Mouse (Mus musculus) lung, embryonic 15.5 days (tissue): ENCODE measurements around the gene Nrp2. TPM values are rescaled to one million over a fixed set of nuclear protein-coding genes. Genes with fewer than 3 reads are reported as not detected.

Source experiments
- ATAC-seq: fragments of 200-750 bp; cut with Nextera tagmentation; 2 replicates; pipeline ENCODE4 v1.8.0; 2017; ENCODE audit warnings: moderate number of reproducible peaks, borderline replicate concordance; ENCODE audit not compliant: low FRiP score, low TSS enrichment; ENCODE audit errors: extremely low read depth
- H3K27ac ChIP-seq: fragments of 300-500 bp; sonication (generic); 2 replicates; pipeline ENCODE4 v1.5.1; 2015; ENCODE audit warnings: moderate library complexity, mild to moderate bottlenecking, inconsistent platforms
- H3K27me3 ChIP-seq: fragments of 300-500 bp; sonication (generic); 2 replicates; pipeline ENCODE4 v1.6.1; 2015; ENCODE audit warnings: inconsistent platforms
- H3K36me3 ChIP-seq: fragments of 300-500 bp; sonication (generic); 2 replicates; pipeline ENCODE4 v1.6.1; 2015; ENCODE audit warnings: inconsistent platforms
- H3K4me1 ChIP-seq: fragments of 300-500 bp; sonication (generic); 2 replicates; pipeline ENCODE4 v1.6.1; 2015; ENCODE audit warnings: inconsistent platforms
- H3K4me2 ChIP-seq: fragments of 300-500 bp; sonication (generic); 2 replicates; pipeline ENCODE4 v1.6.1; 2015; ENCODE audit warnings: inconsistent platforms, mild to moderate bottlenecking, moderate library complexity
- H3K4me3 ChIP-seq: fragments of 300-500 bp; sonication (generic); 2 replicates; pipeline ENCODE4 v1.5.1; 2015; ENCODE audit warnings: mild to moderate bottlenecking, inconsistent platforms
- H3K9ac ChIP-seq: fragments of 300-500 bp; sonication (generic); 2 replicates; pipeline ENCODE4 v1.6.1; 2015; ENCODE audit warnings: inconsistent platforms
- H3K9me3 ChIP-seq: fragments of 300-500 bp; sonication (generic); 2 replicates; pipeline ENCODE4 v1.6.1; 2016; ENCODE audit warnings: inconsistent platforms
- WGBS: fragments of 180-500 bp; shearing (Covaris S2); methylation state at CpG from one replicate; pipeline ENCODE4 v1.1.7; 2015; 5-methylcytosine and 5-hydroxymethylcytosine counted together
- polyA plus RNA-seq: library from polyadenylated mRNA; unstranded; fragments of >200 nt; fragmentation: Nextera tagmentation; extraction: Ambion mirVana; gene quantifications from 2 replicates; pipeline ENCODE4 v1.2.1, GENCODE M21; 2015

The Nrp2 gene
- polyA plus RNA-seq, 1 experiment from 2014 or later = 12.4 TPM

DNA sequence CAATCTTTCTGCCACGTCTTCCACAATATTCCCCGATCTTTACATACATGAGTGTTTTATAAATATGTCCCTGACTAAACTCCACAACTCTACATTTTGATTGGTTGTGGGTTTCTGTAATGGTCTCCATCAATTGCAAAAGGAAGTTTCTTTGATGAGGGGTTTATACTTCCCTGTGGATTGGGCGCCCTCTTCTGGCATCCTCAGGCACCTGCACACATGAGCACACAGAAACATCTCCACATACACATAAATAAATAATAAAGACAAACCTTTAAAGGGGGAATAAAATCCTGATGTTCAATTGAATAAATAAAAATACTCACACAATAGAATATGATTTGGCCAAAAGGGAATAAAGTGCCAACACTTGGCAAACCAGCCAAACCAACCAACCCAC is 117.1 kb downstream of the Nrp2 start:
- Histone ChIP-seq H3K4me1 (peaks cover 41% of the 10 kb centered on the region), H3K9me3 (no peaks in the 10 kb centered on the region), H3K9ac (no peak overlapping the region), H3K4me3 (no peak overlapping the region), H3K27me3 (no peaks in the 10 kb centered on the region), H3K27ac (no peak overlapping the region), H3K4me2 (no peak overlapping the region), H3K36me3 (no peaks in the 10 kb centered on the region)
- 72% methylated on average over 3 of the region's 3 CpGs for WGBS
- no peak for ATAC-seq

DNA sequence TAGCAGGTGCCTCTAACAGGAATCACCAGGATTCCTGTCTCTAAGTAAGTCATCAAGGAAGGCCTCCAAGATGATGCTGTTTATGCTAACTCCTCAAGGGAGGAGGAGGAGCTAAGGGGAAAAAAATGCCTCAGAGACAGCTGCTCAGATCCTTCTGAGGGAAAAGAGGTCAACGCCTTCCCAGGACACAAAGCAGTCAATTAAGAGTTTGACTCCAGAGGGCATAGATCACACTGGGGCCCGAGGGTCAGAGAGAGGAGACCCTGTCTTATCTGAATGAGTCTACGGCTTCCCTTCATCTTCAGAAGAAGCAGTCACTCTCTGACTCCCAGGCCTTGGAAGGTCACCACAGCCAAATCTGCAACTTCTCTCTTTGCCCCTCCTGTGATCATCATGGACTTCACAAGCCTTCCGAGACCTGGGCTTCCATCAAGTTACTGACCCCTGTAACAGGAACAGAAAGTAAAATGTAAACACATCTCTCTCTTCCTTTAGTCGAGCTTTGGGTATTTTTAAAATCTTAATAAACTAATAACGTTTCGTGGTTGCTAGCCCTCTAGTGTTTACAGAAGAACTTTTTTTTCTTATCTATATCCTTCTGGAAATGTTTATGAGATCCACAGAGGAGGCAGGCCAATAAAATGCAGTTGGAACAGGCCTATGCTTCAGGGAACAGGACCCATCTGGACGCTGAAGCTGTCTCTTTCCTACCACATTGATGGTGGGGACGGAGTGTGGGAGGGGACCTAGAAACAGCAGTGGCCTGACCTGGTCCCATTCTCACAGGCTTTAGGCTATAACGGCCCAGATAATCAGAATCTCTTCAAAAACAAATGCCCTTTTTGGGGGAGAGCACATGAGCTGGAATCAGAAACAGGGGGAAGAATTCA is 118.7 kb downstream of the Nrp2 start:
- ATAC-seq = peak; percentile 95
- H3K27ac ChIP-seq = peak overlapping the region; percentile 90
- H3K4me3 ChIP-seq = no peak overlapping the region
- no peak overlapping the region for H3K9ac ChIP-seq
- no peaks in the 10 kb centered on the region for H3K36me3 ChIP-seq
- 23% methylated on average over 10 of the region's 10 CpGs for WGBS
- H3K9me3 ChIP-seq = no peaks in the 10 kb centered on the region
- H3K27me3 ChIP-seq = no peaks in the 10 kb centered on the region
- H3K4me2 ChIP-seq = no peak overlapping the region; the same call in 1 of the 2 replicates
- peaks cover 41% of the 10 kb centered on the region for H3K4me1 ChIP-seq

GRCm38 (mm10) chr1:62823549-62824195 is 120.6 kb downstream of the Nrp2 start:
- Histone ChIP-seq H3K4me3 (no peak overlapping the region), H3K9ac (no peak overlapping the region), H3K36me3 (no peaks in the 10 kb centered on the region), H3K9me3 (no peaks in the 10 kb centered on the region), H3K4me2 (no peak overlapping the region), H3K27ac (peak overlapping the region; percentile 90), H3K4me1 (peaks cover 40% of the 10 kb centered on the region), H3K27me3 (no peaks in the 10 kb centered on the region)
- no peak for ATAC-seq
- WGBS = 57% methylated on average over 6 of the region's 6 CpGs

GRCm38 (mm10) chr1:62825822-62826765 is 123.0 kb downstream of the Nrp2 start:
- no peak overlapping the region for H3K4me3 ChIP-seq
- no peaks in the 10 kb centered on the region for H3K9me3 ChIP-seq
- H3K27me3 ChIP-seq = no peaks in the 10 kb centered on the region
- H3K4me2 ChIP-seq = no peak overlapping the region
- peaks cover 47% of the 10 kb centered on the region for H3K4me1 ChIP-seq
- H3K9ac ChIP-seq = no peak overlapping the region
- no peak overlapping the region for H3K27ac ChIP-seq
- no peaks in the 10 kb centered on the region for H3K36me3 ChIP-seq
- no peak for ATAC-seq
- WGBS = 70% methylated on average over 17 of the region's 17 CpGs

- Histone ChIP-seq H3K36me3 (no peaks in the 10 kb centered on the region), H3K9me3 (no peaks in the 10 kb centered on the region), H3K27ac (no peak overlapping the region), H3K4me1 (peaks cover 38% of the 10 kb centered on the region), H3K27me3 (no peaks in the 10 kb centered on the region), H3K4me2 (no peak overlapping the region), H3K4me3 (no peak overlapping the region), H3K9ac (no peak overlapping the region)
- ATAC-seq = no peak
- 36% methylated on average over 10 of the region's 10 CpGs for WGBS
These were observed 124.2 kb downstream of the Nrp2 start for GRCm38 (mm10) chr1:62827316-62827715.

- Histone ChIP-seq H3K27me3 (no peaks in the 10 kb centered on the region), H3K27ac (no peak overlapping the region), H3K4me3 (no peak overlapping the region), H3K36me3 (no peaks in the 10 kb centered on the region), H3K9ac (no peak overlapping the region), H3K4me2 (no peak overlapping the region), H3K4me1 (peaks cover 29% of the 10 kb centered on the region), H3K9me3 (no peaks in the 10 kb centered on the region)
- ATAC-seq = no peak
- 47% methylated on average over 4 of the region's 4 CpGs for WGBS
These were observed 125.1 kb downstream of the Nrp2 start for GRCm38 (mm10) chr1:62828156-62828555.

DNA sequence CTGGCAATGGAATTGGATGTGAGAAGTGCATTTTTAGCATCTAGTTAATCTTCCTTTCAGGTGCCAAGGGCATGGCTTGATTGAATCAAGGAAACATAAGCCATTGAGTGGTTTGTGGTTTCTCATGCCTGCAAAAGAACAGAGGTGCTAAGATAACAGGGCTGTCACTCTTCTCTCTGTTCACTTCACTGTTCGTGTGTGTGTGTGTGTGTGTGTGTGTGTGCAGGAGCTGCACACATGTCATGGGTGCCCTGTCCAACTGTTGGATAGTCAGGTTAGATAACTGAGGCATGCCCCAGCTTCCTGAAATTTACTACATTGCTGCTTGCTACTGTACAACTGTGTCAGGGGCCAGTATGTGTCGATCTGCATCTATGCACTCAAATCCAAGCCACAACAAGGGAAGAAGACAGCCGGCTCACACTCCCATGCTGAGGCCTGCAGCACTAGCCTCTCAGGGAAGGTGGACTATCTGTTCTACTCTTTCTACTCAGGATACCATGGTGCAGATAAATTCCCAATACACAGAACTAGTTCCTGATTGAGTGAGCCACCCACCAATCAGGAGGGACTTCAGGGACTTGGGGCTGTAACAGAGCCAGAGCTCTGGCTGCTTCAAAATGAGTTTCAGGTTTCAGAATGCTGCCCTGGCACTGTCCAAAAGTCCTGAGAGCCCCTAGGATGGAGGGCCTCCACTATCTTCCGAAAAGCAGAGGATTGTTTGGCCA is 126.8 kb downstream of the Nrp2 start:
- H3K27ac ChIP-seq = peak overlapping the region; percentile 26; the same call in 1 of the 2 replicates
- no peak overlapping the region for H3K4me3 ChIP-seq
- ATAC-seq = no peak; the same call in 1 of the 2 replicates
- peaks cover 20% of the 10 kb centered on the region for H3K4me1 ChIP-seq
- no peak overlapping the region for H3K4me2 ChIP-seq
- WGBS = 43% methylated on average over 4 of the region's 4 CpGs
- no peak overlapping the region for H3K9ac ChIP-seq
- H3K27me3 ChIP-seq = no peaks in the 10 kb centered on the region
- H3K36me3 ChIP-seq = no peaks in the 10 kb centered on the region
- H3K9me3 ChIP-seq = no peaks in the 10 kb centered on the region

DNA sequence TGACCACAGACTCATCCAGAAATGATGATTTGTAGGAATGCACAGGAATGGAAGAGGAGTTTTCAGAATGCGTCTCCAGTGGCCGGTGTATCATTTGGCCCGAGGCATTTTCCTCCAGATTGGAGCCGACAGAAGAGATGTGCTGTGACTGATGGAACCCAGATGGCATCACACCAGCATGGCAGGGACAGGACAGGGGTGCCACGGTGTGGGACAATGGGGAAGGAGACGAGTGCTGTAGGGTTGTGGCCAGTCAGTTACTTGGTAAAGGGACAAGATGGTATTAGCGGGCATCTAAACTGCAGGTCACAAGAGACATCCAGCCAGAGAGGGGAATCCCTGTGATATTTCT is 127.3 kb downstream of the Nrp2 start:
- no peaks in the 10 kb centered on the region for H3K36me3 ChIP-seq
- H3K27me3 ChIP-seq = no peaks in the 10 kb centered on the region
- no peaks in the 10 kb centered on the region for H3K9me3 ChIP-seq
- H3K4me1 ChIP-seq = peaks cover 20% of the 10 kb centered on the region
- peak; percentile 36; the same call in 1 of the 2 replicates for ATAC-seq
- WGBS = 35% methylated on average over 7 of the region's 7 CpGs
- H3K9ac ChIP-seq = no peak overlapping the region
- no peak overlapping the region for H3K4me2 ChIP-seq
- H3K4me3 ChIP-seq = no peak overlapping the region
- H3K27ac ChIP-seq = 0 out of 2 replicates have a peak overlapping the region, but pooled peaks have one; percentile 26

DNA sequence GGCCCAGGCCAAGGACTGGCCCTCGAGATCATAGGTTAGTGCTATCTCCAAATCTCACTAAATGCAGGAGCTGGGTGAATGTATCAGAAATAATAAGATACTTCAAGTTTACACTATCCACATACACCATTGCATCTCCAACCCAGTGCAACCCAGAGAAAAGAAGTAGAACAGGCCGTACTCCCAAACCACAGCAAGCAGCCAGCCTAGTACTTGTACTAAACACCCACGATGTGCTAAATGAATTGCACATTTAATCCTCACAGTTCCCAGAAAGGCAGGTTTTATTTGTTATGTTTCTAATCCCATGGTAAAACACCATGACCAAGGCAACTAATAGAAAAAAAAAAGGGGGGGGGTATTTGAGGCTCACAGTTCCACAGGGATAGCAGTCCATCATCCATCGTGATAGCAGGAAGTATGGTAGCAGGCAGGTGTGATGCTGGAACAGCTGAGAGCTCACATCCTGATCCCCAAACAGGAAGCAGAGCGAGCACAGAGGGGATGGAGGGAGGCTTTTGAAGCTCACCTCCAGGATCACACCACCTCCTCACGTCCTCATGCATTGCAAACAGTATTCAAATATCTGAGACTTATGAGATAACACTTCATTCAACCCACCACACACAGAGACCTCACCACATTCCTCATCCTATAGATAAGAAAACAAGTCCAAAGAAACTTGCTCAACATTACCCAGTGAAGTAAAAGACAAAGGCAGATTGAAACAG is 128.8 kb downstream of the Nrp2 start:
- H3K9me3 ChIP-seq = no peaks in the 10 kb centered on the region
- peaks cover 20% of the 10 kb centered on the region for H3K4me1 ChIP-seq
- no peak overlapping the region for H3K4me3 ChIP-seq
- ATAC-seq = no peak
- H3K27ac ChIP-seq = no peak overlapping the region
- no peak overlapping the region for H3K4me2 ChIP-seq
- H3K9ac ChIP-seq = no peak overlapping the region
- H3K27me3 ChIP-seq = no peaks in the 10 kb centered on the region
- H3K36me3 ChIP-seq = no peaks in the 10 kb centered on the region
- 65% methylated on average over 6 of the region's 6 CpGs for WGBS

DNA sequence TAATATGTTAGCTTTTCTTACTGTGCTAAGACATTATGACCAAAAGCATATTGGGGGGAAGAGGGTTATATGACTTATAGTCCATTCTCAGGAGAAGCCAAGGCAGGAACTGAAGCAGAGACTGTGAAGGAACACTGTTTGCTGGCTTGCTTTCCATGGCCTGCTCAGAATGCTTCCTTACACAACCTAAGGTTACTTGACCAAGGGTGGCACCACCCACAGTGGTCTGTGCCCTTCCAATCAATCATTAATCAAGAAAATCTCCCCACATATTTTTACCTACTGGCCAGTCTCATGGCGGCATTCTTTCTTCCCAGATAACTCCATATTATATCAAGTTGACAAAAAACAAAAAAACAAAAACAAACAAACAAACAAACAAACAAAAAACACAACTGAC is 130.3 kb downstream of the Nrp2 start:
- no peak overlapping the region for H3K4me3 ChIP-seq
- H3K9me3 ChIP-seq = no peaks in the 10 kb centered on the region
- H3K27ac ChIP-seq = no peak overlapping the region
- H3K27me3 ChIP-seq = no peaks in the 10 kb centered on the region
- 92% methylated on average over 1 of the region's 1 CpGs for WGBS
- no peak overlapping the region for H3K9ac ChIP-seq
- peaks cover 12% of the 10 kb centered on the region for H3K4me1 ChIP-seq
- H3K4me2 ChIP-seq = no peak overlapping the region
- no peaks in the 10 kb centered on the region for H3K36me3 ChIP-seq
- no peak for ATAC-seq
